Mouse (Mus musculus) ZHBTc4 (cell line): ENCODE data around the gene Sec1.

Experiments used
- DNase-seq: peaks from one replicate; pipeline ENCODE4 v3.0.0-alpha.2; 2011; ENCODE audit warnings: low read depth, low spot score

Sec1 gene

DNA sequence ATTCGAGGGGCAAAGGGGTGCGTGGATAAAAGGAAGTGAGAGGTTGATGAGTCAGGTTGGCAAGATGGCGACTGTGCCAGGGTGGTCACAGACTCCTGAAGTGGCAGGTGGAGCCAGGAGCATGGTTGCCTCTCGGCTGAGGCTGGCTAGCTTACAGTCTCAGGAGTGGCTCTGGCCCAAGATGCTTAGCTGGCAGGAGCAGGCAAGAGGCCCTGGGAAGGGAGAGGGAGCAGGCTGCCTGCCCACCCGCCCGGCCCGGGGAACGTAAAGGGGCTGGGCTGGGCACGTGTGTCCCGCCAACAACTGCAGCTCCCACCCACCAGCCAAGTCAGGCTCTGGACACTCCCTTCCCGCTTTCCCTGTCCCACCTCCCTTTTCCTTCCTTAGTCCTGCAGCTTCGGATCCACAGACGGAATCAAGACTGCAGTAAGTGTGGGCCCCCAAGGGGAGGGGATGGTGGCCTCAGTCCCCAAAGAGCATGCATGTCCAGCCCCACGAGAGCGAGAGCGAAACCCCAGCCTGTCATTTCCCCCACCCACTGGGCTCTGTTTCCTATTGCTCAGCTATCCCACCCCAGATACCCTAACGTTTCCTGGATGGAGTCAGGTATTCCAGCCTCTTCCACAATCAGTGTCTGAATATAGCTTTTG lies 52.7 kb downstream of the Sec1 start:
- DNase-seq: no peak

DNA sequence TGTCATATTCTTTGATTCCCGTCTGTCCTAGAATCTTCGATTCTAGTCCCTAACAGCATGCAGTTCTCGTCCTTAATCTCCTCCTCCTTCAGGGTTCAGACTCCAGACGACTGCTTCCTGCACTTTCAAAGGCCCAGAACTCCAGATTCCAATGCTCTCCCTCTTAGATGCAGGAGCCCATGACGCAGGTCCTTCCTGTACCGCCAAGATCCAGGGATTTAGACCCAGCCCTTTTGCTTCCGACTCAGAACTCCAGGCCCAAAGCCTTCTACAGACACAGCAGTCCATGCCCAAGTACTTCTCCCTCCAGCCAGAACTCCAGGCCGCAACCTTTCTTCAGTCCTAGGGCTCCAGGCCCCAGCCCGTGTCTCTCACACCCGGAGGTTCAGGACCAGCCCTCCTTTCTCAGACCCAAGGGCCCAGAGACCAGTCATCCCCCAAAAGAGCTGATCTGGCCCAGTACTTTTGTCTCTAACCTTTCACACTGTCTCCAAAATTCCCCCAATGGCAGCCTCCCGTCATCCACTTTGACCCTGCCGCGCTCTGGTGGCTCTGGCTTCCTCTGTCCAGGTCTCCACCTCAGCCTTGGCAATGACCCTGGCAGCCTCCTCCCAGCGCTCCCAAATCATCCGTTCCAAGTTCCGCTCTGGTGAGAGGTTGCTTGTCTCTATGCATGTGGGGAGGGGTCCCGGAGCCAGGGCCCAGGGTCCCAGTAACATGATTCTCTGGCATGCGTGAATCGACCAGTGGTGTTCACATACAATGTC lies 53.8 kb downstream of the Sec1 start:
- no peak for DNase-seq

DNA sequence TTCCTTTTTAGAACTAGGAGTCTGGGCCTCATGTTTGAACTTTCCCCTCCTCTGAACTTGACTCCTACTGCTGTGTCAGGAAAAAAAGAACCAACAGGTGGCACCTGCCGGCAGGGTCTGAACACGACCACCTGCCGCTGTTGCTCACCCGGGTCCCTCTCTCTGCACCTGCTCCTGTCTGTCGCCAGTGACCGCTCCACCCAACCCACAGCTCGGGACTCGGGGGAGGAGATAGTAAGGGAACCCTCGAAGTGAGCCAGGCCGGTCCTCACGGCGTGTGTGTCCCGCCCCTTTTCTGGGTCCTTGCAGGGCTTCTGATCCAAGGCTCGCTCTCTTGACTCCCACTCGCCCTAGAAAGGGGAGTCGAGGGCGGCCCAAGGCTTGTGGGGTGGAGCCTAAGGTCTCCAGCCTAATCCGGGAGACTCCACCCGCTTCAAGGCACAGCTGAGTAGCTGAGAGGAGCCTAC lies 54.6 kb downstream of the Sec1 start, which contains the start of gene Mamstr:
Gene Mamstr (plus strand): TSS at position 417 of the 467 bp plus-strand sequence.
- DNase-seq: peak; percentile 76

DNA sequence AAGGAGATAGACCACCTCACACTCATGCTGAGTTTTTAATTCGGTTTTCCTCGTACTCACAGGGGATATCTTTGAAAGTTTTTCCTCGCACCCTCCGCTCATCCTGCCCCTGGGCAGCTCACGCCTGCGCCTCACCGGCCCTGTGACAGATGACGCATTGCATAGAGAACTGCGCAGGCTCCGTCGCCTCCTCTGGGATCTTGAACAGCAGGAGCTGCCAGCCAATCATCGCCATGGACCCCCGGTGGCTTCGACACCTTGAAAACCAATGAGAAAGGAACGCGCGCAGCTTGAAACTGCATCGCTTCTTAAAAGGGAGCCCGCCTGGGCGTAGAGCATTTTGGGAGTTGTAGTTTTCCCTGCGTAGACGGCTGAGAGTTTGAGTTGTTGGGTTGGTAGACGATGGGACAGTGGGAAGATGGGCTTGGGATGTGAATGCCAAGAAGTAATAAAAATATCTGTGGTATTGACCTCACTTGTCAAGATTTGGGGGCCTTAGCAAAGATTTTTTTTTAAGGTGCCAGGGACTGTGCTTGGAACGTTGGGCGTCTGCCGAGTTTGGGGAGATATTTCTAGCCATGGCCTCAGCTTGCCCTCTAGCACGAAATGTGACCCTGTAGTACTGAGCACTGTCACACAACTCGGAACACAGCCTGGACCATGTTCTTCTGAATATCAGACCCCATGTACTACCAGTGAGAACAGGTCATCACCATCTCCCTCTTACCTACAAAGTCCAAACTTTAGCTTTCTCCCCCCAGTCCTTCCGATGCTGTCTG lies 55.4 kb downstream of the Sec1 start:
- peak; percentile 98 for DNase-seq

DNA sequence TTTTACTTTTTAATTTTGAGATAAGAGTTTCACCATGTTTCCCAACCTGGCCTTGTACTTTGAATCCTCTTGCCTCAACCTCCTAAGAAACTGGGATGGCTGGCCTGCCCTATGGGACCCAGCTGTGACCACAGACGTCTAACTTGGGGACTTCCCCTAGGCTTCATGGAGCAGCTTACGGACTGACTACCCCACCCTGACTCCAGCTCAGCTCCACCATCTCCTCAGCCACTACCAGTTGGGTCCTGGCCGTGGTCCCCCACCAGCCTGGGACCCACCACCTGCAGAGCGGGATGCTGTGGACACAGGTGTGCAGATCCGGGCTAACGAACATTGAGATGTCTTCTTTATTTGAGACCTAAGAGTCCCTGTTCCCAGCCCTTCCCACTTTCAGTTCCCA lies 56.5 kb downstream of the Sec1 start:
- DNase-seq: no peak

GRCm38 (mm10) chr7:45635711-45636688 lies 58.2 kb downstream of the Sec1 start:
- peak; percentile 41 for DNase-seq

DNA sequence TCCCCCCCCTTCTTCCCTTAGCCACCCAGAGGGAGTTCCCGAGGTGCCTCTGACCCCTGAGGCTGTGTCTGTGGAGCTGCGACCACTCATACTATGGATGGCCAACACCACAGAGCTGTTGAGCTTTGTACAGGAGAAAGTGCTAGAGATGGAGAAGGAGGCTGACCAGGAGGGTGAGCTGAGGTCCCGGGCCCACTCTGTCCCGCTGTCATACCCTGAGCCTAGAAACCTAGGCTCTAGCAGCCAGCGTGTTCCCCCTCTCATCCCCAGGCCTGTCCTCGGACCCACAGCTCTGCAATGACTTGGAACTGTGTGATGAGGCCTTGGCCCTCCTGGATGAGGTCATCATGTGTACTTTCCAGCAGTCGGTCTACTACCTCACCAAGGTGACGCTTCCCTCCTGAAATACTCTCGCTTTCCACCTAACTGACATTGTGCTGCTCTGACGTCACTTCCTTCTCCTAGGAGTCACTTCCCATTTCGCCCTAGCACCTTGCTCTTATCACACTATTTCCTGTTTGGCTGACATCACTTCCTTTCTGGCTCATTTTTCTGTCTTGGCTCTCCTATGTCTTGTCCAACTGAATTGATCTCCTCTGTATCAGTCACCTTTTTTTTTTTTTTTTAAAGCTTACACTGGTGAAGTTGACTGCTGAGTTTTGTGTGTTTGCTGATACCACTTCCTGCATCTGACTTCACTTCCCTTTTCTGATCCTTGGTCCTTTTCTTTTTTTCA lies 59.1 kb downstream of the Sec1 start:
- DNase-seq: no peak

DNA sequence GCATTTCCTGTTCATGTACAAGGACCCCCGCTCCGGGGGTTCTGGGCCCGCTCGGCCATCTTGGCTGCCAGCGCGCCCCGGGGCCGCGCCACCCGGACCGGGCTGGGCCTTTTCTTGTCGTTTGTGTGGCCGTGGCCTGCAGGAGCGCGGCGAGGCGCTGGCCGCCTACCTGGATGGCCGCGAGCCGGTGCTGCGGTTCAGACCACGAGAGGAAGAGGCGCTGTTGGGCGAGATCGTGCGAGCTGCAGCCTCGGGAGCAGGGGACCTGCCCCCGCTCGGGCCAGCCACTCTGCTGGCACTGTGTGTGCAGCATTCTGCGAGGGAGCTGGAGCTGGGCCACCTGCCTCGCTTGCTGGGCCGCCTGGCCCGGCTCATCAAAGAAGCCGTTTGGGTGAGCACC lies 61.7 kb downstream of the Sec1 start:
- DNase-seq: peak; percentile 65

GRCm38 (mm10) chr7:45630064-45630907 lies 63.9 kb downstream of the Sec1 start:
- DNase-seq: peak; percentile 75

DNA sequence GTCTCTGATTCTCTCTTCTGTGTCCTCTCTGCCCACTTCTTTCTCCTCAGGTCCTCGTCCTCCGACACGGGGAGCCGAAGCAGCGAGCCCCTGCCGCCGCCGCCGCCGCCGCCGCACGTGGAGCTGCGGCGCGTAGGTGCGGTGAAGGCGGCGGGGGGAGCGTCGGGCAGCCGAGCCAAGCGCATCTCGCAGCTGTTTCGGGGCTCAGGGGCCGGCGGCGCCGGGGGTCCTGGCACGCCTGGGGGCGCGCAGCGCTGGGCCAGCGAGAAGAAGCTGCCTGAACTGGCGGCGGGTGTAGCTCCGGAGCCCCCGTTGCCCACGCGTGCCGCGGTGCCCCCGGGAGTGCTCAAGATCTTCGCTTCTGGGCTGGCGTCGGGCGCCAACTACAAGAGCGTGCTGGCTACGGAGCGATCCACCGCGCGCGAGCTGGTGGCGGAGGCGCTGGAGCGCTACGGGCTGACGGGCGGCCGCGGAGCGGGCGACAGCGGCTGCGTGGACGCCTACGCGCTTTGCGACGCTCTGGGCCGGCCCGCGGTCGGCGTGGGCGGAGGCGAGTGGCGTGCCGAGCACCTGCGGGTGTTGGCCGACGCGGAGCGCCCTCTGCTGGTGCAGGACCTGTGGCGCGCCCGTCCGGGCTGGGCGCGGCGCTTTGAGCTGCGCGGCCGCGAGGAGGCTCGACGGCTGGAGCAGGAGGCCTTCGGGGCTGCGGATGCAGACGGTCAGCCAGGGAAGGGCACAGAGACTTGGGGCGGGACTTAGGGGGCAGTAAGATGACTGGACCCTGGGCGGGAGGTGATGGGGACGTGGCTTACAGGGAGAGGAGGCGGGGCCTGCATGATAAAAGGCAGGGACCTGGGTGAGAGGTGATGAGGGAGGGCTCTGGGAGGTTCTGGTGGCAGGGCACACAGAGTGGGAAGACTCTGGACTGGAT lies 65.6 kb downstream of the Sec1 start:
- peak; percentile 96 for DNase-seq
